Mouse (Mus musculus) embryonic facial prominence, embryonic 14.5 days (tissue): ENCODE results near the gene Hlf. TPM values are rescaled to one million over a fixed set of nuclear protein-coding genes. Genes with fewer than 3 reads are reported as not detected.

Experiments
- ATAC-seq: fragments of 200-750 bp; cut with Nextera tagmentation; 2 replicates; pipeline ENCODE4 v1.8.0; 2017; ENCODE audit warnings: low read depth, moderate number of reproducible peaks, moderate TSS enrichment
- DNase-seq: peaks from one replicate; pipeline ENCODE4 v3.0.0-alpha.2; 2015; ENCODE audit warnings: low spot score
- H3K27ac ChIP-seq: fragments of 300-500 bp; sonication (generic); replicated peaks from 2 replicates; pipeline ENCODE4 v1.5.1; 2014; ENCODE audit warnings: low read depth, mild to moderate bottlenecking, low read length, moderate library complexity
- H3K27me3 ChIP-seq: fragments of 300-500 bp; sonication (generic); replicated peaks from 2 replicates; pipeline ENCODE4 v1.6.1; 2014; ENCODE audit warnings: low read length; ENCODE audit not compliant: control insufficient read depth, insufficient read depth
- H3K36me3 ChIP-seq: fragments of 300-500 bp; sonication (generic); 2 replicates; pipeline ENCODE4 v1.6.1; 2014; ENCODE audit warnings: low read length, mixed read lengths; ENCODE audit not compliant: control insufficient read depth, insufficient read depth
- H3K4me1 ChIP-seq: fragments of 300-500 bp; sonication (generic); 2 replicates; pipeline ENCODE4 v1.6.1; 2014; ENCODE audit warnings: antibody characterized with exemption, low read length; ENCODE audit not compliant: control insufficient read depth, insufficient read depth
- H3K4me2 ChIP-seq: fragments of 300-500 bp; sonication (generic); 2 replicates; pipeline ENCODE4 v1.6.1; 2014; ENCODE audit warnings: low read depth, mild to moderate bottlenecking, low read length, moderate library complexity, mixed read lengths
- H3K4me3 ChIP-seq: fragments of 300-500 bp; sonication (generic); 2 replicates; pipeline ENCODE4 v1.5.1; 2014; ENCODE audit warnings: low read depth, mild to moderate bottlenecking, low read length
- H3K9ac ChIP-seq: fragments of 300-500 bp; sonication (generic); 2 replicates; pipeline ENCODE4 v1.6.1; 2014; ENCODE audit warnings: low read depth, mild to moderate bottlenecking, low read length, moderate library complexity, mixed read lengths
- H3K9me3 ChIP-seq: fragments of 300-500 bp; sonication (generic); 2 replicates; pipeline ENCODE4 v1.6.1; 2016; ENCODE audit warnings: low read length; ENCODE audit not compliant: control insufficient read depth
- WGBS: fragments of 180-500 bp; shearing (Covaris S2); extraction: QIAGEN DNeasy Blood & Tissue Kit; methylation state at CpG from one replicate; pipeline ENCODE4 v1.1.7; 2014; 5-methylcytosine and 5-hydroxymethylcytosine counted together
- polyA plus RNA-seq: library from polyadenylated mRNA; unstranded; fragments of >200 nt; fragmentation: Nextera tagmentation; extraction: Ambion mirVana; gene quantifications from 2 replicates; pipeline ENCODE4 v1.2.1, GENCODE M21; 2014

Gene Hlf
- polyA plus RNA-seq, 1 experiment from 2014 or later, result 5.1 TPM

GRCm38 (mm10) chr11:90355270-90355681 is 35.4 kb downstream of the Hlf start:
- H3K4me1 ChIP-seq, result peaks cover 31% of the 10 kb centered on the region
- no peaks in the 10 kb centered on the region for H3K36me3 ChIP-seq
- ATAC-seq, result peak; percentile 56; the same call in 1 of the 2 replicates
- H3K27me3 ChIP-seq, result no peaks in the 10 kb centered on the region
- H3K9me3 ChIP-seq, result no peaks in the 10 kb centered on the region
- 14% methylated on average over 7 of the region's 7 CpGs for WGBS
- no peak overlapping the region for H3K4me3 ChIP-seq
- no peak overlapping the region for H3K4me2 ChIP-seq
- peak overlapping the region; percentile 49; the same call in 1 of the 2 replicates for H3K27ac ChIP-seq
- H3K9ac ChIP-seq, result no peak overlapping the region
- DNase-seq, result peak; percentile 83

- Histone ChIP-seq H3K9me3 (no peaks in the 10 kb centered on the region), H3K36me3 (no peaks in the 10 kb centered on the region), H3K27me3 (no peaks in the 10 kb centered on the region), H3K4me1 (peaks cover 27% of the 10 kb centered on the region), H3K27ac (no peak overlapping the region), H3K9ac (no peak overlapping the region), H3K4me2 (no peak overlapping the region), H3K4me3 (no peak overlapping the region)
- 85% methylated on average over 7 of the region's 7 CpGs for WGBS
- ATAC-seq, result no peak
- no peak for DNase-seq
Measured at GRCm38 (mm10) chr11:90352696-90353095, 38.0 kb downstream of the Hlf start.

- WGBS, result 63% methylated on average over 4 of the region's 4 CpGs
- H3K4me2 ChIP-seq, result no peak overlapping the region
- H3K27ac ChIP-seq, result no peak overlapping the region
- H3K9me3 ChIP-seq, result no peaks in the 10 kb centered on the region
- peaks cover 2% of the 10 kb centered on the region; the same call in 1 of the 2 replicates for H3K4me1 ChIP-seq
- ATAC-seq (no peak), DNase-seq (no peak)
- no peak overlapping the region for H3K9ac ChIP-seq
- H3K4me3 ChIP-seq, result no peak overlapping the region
- no peaks in the 10 kb centered on the region for H3K27me3 ChIP-seq
- H3K36me3 ChIP-seq, result peaks cover 6% of the 10 kb centered on the region; the same call in 1 of the 2 replicates
Measured at GRCm38 (mm10) chr11:90350153-90350512, 40.6 kb downstream of the Hlf start.

- Histone ChIP-seq H3K4me2 (no peak overlapping the region), H3K4me3 (no peak overlapping the region), H3K4me1 (no peaks in the 10 kb centered on the region), H3K27me3 (no peaks in the 10 kb centered on the region), H3K27ac (no peak overlapping the region), H3K9ac (no peak overlapping the region), H3K36me3 (peaks cover 6% of the 10 kb centered on the region; the same call in 1 of the 2 replicates), H3K9me3 (no peaks in the 10 kb centered on the region)
- DNase-seq (no peak), ATAC-seq (no peak)
- WGBS, result 78% methylated on average over 6 of the region's 6 CpGs
Measured at GRCm38 (mm10) chr11:90349486-90350152, 41.1 kb downstream of the Hlf start.

- 48% methylated on average over 13 of the region's 13 CpGs for WGBS
- no peaks in the 10 kb centered on the region for H3K4me1 ChIP-seq
- H3K9ac ChIP-seq, result no peak overlapping the region
- no peak overlapping the region for H3K4me3 ChIP-seq
- DNase-seq (no peak), ATAC-seq (no peak)
- H3K36me3 ChIP-seq, result peaks cover 11% of the 10 kb centered on the region; the same call in 1 of the 2 replicates
- no peaks in the 10 kb centered on the region for H3K9me3 ChIP-seq
- H3K4me2 ChIP-seq, result no peak overlapping the region
- 0 out of 2 replicates have a peak overlapping the region, but pooled peaks have one; percentile 8 for H3K27ac ChIP-seq
- no peaks in the 10 kb centered on the region for H3K27me3 ChIP-seq
Measured at GRCm38 (mm10) chr11:90347667-90348459, 42.8 kb downstream of the Hlf start.

- Histone ChIP-seq H3K9me3 (no peaks in the 10 kb centered on the region), H3K27me3 (no peaks in the 10 kb centered on the region), H3K36me3 (peaks cover 11% of the 10 kb centered on the region; the same call in 1 of the 2 replicates), H3K4me3 (no peak overlapping the region), H3K4me2 (no peak overlapping the region), H3K4me1 (no peaks in the 10 kb centered on the region), H3K9ac (no peak overlapping the region), H3K27ac (no peak overlapping the region)
- 94% methylated on average over 11 of the region's 11 CpGs for WGBS
- ATAC-seq, result no peak
- no peak for DNase-seq
Measured at GRCm38 (mm10) chr11:90345746-90346145, 44.9 kb downstream of the Hlf start.

- no peak overlapping the region for H3K9ac ChIP-seq
- H3K9me3 ChIP-seq, result no peaks in the 10 kb centered on the region
- no peak for ATAC-seq
- 95% methylated on average over 5 of the region's 5 CpGs for WGBS
- no peaks in the 10 kb centered on the region for H3K27me3 ChIP-seq
- no peaks in the 10 kb centered on the region for H3K4me1 ChIP-seq
- DNase-seq, result no peak
- peaks cover 15% of the 10 kb centered on the region; the same call in 1 of the 2 replicates for H3K36me3 ChIP-seq
- H3K4me3 ChIP-seq, result no peak overlapping the region
- H3K4me2 ChIP-seq, result no peak overlapping the region
- H3K27ac ChIP-seq, result no peak overlapping the region
Measured at GRCm38 (mm10) chr11:90342858-90343257, 47.8 kb downstream of the Hlf start.

GRCm38 (mm10) chr11:90342267-90342666 is 48.4 kb downstream of the Hlf start:
- H3K4me1 ChIP-seq, result no peaks in the 10 kb centered on the region
- H3K4me2 ChIP-seq, result no peak overlapping the region
- H3K36me3 ChIP-seq, result peaks cover 15% of the 10 kb centered on the region; the same call in 1 of the 2 replicates
- no peak overlapping the region for H3K27ac ChIP-seq
- H3K9me3 ChIP-seq, result no peaks in the 10 kb centered on the region
- 78% methylated on average over 5 of the region's 5 CpGs for WGBS
- ATAC-seq (no peak), DNase-seq (no peak)
- H3K27me3 ChIP-seq, result no peaks in the 10 kb centered on the region
- H3K9ac ChIP-seq, result no peak overlapping the region
- no peak overlapping the region for H3K4me3 ChIP-seq
